Mouse (Mus musculus) brain, embryonic 14.5 days (tissue): Measurements from ENCODE around the gene Nova1.

Experiments
- CTCF ChIP-seq: fragments of 200-500 bp; IDR thresholded peaks from 2 replicates; pipeline ENCODE4 v1.5.1; 2012; ENCODE audit warnings: inconsistent platforms, mild to moderate bottlenecking, moderate library complexity, borderline replicate concordance; ENCODE audit not compliant: insufficient read depth, insufficient read length; ENCODE audit errors: extremely low read depth
- POLR2A ChIP-seq: fragments of 200-500 bp; IDR thresholded peaks from 2 replicates; pipeline ENCODE4 v1.6.1; 2012; ENCODE audit warnings: mild to moderate bottlenecking, inconsistent platforms, borderline replicate concordance; ENCODE audit not compliant: poor library complexity, insufficient read depth, insufficient read length, severe bottlenecking; ENCODE audit errors: extremely low read depth

GRCm38 (mm10) chr12:46759450-46759849 is 59.3 kb downstream of the Nova1 start:
- TF ChIP-seq CTCF (no peak), POLR2A (no peak)
